Mouse (Mus musculus) kidney, embryonic 15.5 days (tissue): ENCODE results near the gene Spats2. TPM values are rescaled to one million over a fixed set of nuclear protein-coding genes. Genes with fewer than 3 reads are reported as not detected.
A peak's percentile ranks its signal among the peaks of the same experiment; 100 is the strongest.

Experiments
- ATAC-seq: fragments of 200-750 bp; cut with Nextera tagmentation; replicated peaks from 2 replicates; pipeline ENCODE4 v1.8.0; 2017; ENCODE audit warnings: moderate TSS enrichment; ENCODE audit not compliant: low FRiP score
- H3K27ac ChIP-seq: fragments of 300-500 bp; sonication (generic); 2 replicates; pipeline ENCODE4 v1.5.1; 2015; ENCODE audit warnings: mild to moderate bottlenecking, inconsistent platforms
- H3K27me3 ChIP-seq: fragments of 300-500 bp; sonication (generic); 2 replicates; pipeline ENCODE4 v1.6.1; 2015; ENCODE audit warnings: inconsistent platforms
- H3K36me3 ChIP-seq: fragments of 300-500 bp; sonication (generic); 2 replicates; pipeline ENCODE4 v1.6.1; 2015; ENCODE audit warnings: inconsistent platforms
- H3K4me1 ChIP-seq: fragments of 300-500 bp; sonication (generic); 2 replicates; pipeline ENCODE4 v1.6.1; 2015; ENCODE audit warnings: inconsistent platforms
- H3K4me2 ChIP-seq: fragments of 300-500 bp; sonication (generic); 2 replicates; pipeline ENCODE4 v1.6.1; 2015; ENCODE audit warnings: moderate library complexity, mild to moderate bottlenecking, inconsistent platforms
- H3K4me3 ChIP-seq: fragments of 300-500 bp; sonication (generic); replicated peaks from 2 replicates; pipeline ENCODE4 v1.5.1; 2015; ENCODE audit warnings: mild to moderate bottlenecking, inconsistent platforms
- H3K9ac ChIP-seq: fragments of 300-500 bp; sonication (generic); 2 replicates; pipeline ENCODE4 v1.6.1; 2015; ENCODE audit warnings: mild to moderate bottlenecking, inconsistent platforms
- H3K9me3 ChIP-seq: fragments of 300-500 bp; sonication (generic); replicated peaks from 2 replicates; pipeline ENCODE4 v1.6.1; 2016; ENCODE audit warnings: inconsistent platforms
- WGBS: fragments of 180-500 bp; shearing (Covaris S2); methylation state at CpG from one replicate; pipeline ENCODE4 v1.1.7; 2015; ENCODE audit warnings: mixed read lengths; 5-methylcytosine and 5-hydroxymethylcytosine counted together
- polyA plus RNA-seq: library from polyadenylated mRNA; unstranded; fragments of >200 nt; fragmentation: Nextera tagmentation; extraction: Ambion mirVana; gene quantifications from 2 replicates; pipeline ENCODE4 v1.2.1, GENCODE M21; 2015

The Spats2 gene
- polyA plus RNA-seq, 1 experiment from 2014 or later: 47.1 TPM

GRCm38 (mm10) chr15:99122642-99123041 lies 3.1 kb upstream of the Spats2 start:
- Histone ChIP-seq H3K9ac (no peak overlapping the region), H3K4me2 (no peak overlapping the region), H3K9me3 (no peaks in the 10 kb centered on the region), H3K27me3 (no peaks in the 10 kb centered on the region), H3K4me3 (no peak overlapping the region), H3K4me1 (peaks cover 12% of the 10 kb centered on the region), H3K36me3 (no peaks in the 10 kb centered on the region), H3K27ac (no peak overlapping the region)
- ATAC-seq: no peak
- 50% methylated on average over 2 of the region's 2 CpGs for WGBS

GRCm38 (mm10) chr15:99126081-99126815 lies 532 bp downstream of the Spats2 start:
- Histone ChIP-seq H3K9ac (peak overlapping the region; percentile 91), H3K27me3 (no peaks in the 10 kb centered on the region), H3K36me3 (no peaks in the 10 kb centered on the region), H3K9me3 (no peaks in the 10 kb centered on the region), H3K4me3 (peak overlapping the region; percentile 83), H3K4me2 (peak overlapping the region; percentile 80), H3K4me1 (peaks cover 27% of the 10 kb centered on the region), H3K27ac (peak overlapping the region; percentile 97)
- WGBS: under 1% methylated on average over 107 of the region's 115 CpGs
- ATAC-seq: peak; percentile 90

- no peaks in the 10 kb centered on the region for H3K27me3 ChIP-seq
- peak; percentile 23; the same call in 1 of the 2 replicates for ATAC-seq
- H3K4me1 ChIP-seq: peaks cover 27% of the 10 kb centered on the region
- H3K4me3 ChIP-seq: peak overlapping the region; percentile 83
- H3K4me2 ChIP-seq: peak overlapping the region; percentile 80
- H3K9me3 ChIP-seq: no peaks in the 10 kb centered on the region
- peak overlapping the region; percentile 97 for H3K27ac ChIP-seq
- under 1% methylated on average over 34 of the region's 35 CpGs for WGBS
- peak overlapping the region; percentile 91 for H3K9ac ChIP-seq
- no peaks in the 10 kb centered on the region for H3K36me3 ChIP-seq
Observed at GRCm38 (mm10) chr15:99126816-99127365, 1.2 kb downstream of the Spats2 start.

DNA sequence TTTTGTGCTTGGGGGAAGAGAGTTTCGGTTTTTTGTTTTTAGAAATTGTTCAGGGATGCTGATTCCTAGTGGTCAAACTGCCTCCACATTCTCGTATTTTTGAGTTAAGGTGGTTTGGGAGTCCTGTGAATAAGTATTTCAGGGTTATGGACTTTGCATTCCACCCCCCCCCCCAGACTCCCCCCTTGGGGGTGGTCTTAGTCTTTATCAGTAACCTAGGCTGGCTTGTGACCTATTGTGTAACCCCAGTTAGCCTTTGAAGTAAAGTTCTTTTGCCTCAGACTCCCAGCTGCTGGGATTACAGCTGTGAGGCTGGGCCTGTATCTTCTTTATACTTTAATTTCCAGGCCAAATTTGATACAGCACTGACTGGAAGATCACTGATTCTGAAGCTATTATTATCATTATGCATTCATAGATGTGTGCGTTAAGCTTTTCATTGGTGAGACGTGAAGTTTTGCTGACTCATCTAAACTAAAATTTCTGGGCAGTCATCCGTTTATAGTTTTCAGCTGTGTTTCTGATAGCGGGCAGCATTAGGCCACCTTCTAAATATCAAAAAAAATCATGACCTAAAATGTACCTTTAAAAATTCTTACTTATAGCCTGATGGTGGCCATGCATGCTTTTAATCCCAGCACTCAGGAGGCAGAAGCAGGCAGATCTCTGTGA lies 2.3 kb downstream of the Spats2 start:
- H3K4me2 ChIP-seq: peak overlapping the region; percentile 80
- no peak for ATAC-seq
- peak overlapping the region; percentile 91 for H3K9ac ChIP-seq
- 65% methylated on average over 6 of the region's 6 CpGs for WGBS
- H3K36me3 ChIP-seq: peaks cover 3% of the 10 kb centered on the region; the same call in 1 of the 2 replicates
- H3K4me3 ChIP-seq: peak overlapping the region; percentile 83
- no peak overlapping the region for H3K27ac ChIP-seq
- no peaks in the 10 kb centered on the region for H3K27me3 ChIP-seq
- H3K9me3 ChIP-seq: no peaks in the 10 kb centered on the region
- peaks cover 27% of the 10 kb centered on the region for H3K4me1 ChIP-seq

- no peak overlapping the region for H3K4me3 ChIP-seq
- peak overlapping the region; percentile 27; the same call in 1 of the 2 replicates for H3K4me2 ChIP-seq
- peak overlapping the region; percentile 31; the same call in 1 of the 2 replicates for H3K9ac ChIP-seq
- WGBS: 69% methylated on average over 11 of the region's 11 CpGs
- no peaks in the 10 kb centered on the region for H3K9me3 ChIP-seq
- H3K27me3 ChIP-seq: no peaks in the 10 kb centered on the region
- no peak for ATAC-seq
- peaks cover 3% of the 10 kb centered on the region; the same call in 1 of the 2 replicates for H3K36me3 ChIP-seq
- peaks cover 27% of the 10 kb centered on the region for H3K4me1 ChIP-seq
- H3K27ac ChIP-seq: peak overlapping the region; percentile 28
Observed at GRCm38 (mm10) chr15:99129441-99129840, 3.7 kb downstream of the Spats2 start.

DNA sequence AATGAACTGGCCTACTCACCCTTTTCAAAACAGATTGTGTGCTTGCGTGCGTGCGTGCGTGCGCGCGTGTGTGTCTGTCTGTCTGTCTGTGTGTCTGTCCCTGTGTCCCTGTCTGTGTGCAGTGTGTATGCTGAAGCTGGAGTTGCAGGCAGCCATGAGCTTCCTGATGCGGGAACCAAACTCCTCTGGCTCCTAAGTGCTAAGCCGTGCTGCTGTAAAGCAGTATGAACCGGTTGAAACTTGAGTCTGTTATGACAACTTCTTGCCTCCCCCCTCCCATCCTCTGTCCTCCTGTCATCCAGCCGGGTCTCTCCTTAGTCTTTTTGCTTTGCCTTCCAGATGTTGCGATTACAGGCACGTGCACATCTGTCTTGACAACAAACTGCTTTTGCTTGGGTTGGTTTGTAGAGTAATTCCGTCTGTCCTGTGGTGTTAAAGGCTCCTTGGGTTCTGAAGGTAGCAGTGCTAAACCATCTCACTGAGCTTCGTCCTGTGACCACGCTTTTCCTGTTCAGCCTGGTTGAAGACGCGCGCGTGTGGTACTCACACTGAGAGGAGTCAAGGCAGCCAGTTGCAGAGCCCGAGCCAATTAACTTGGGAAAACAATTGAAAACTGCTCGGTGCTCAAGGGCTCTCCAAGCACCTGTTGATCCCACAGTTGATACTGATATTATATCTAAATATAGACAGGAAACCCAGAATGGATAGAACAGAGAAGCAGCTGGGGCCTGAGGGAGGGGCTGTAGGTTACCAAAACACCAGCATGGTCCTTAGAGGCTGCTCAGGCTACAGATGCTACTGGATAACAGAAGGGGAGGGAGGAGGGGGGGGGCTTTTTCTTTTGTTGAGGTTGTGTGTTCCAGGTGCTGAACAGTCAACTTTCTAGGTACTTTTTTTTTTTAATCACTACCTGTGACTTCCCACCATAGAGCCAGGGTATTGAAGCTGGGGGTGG lies 4.5 kb downstream of the Spats2 start:
- Histone ChIP-seq H3K4me3 (0 out of 2 replicates have a peak overlapping the region, but pooled peaks have one; percentile 2), H3K4me1 (peaks cover 27% of the 10 kb centered on the region), H3K36me3 (peaks cover 3% of the 10 kb centered on the region; the same call in 1 of the 2 replicates), H3K4me2 (peak overlapping the region; percentile 27; the same call in 1 of the 2 replicates), H3K9me3 (no peaks in the 10 kb centered on the region), H3K27ac (peak overlapping the region; percentile 28), H3K27me3 (no peaks in the 10 kb centered on the region), H3K9ac (peak overlapping the region; percentile 31; the same call in 1 of the 2 replicates)
- WGBS: 43% methylated on average over 22 of the region's 22 CpGs
- no peak for ATAC-seq

GRCm38 (mm10) chr15:99138389-99138788 lies 12.7 kb downstream of the Spats2 start:
- no peak overlapping the region for H3K4me3 ChIP-seq
- no peak overlapping the region for H3K27ac ChIP-seq
- peaks cover 21% of the 10 kb centered on the region for H3K36me3 ChIP-seq
- no peak for ATAC-seq
- H3K9me3 ChIP-seq: no peaks in the 10 kb centered on the region
- H3K4me1 ChIP-seq: 0 out of 2 replicates have a peak, but pooled peaks cover 2% of the 10 kb centered on the region
- no peak overlapping the region for H3K9ac ChIP-seq
- WGBS: 88% methylated on average over 5 of the region's 5 CpGs
- no peaks in the 10 kb centered on the region for H3K27me3 ChIP-seq
- H3K4me2 ChIP-seq: no peak overlapping the region

- Histone ChIP-seq H3K4me2 (no peak overlapping the region), H3K27ac (no peak overlapping the region), H3K4me3 (no peak overlapping the region), H3K9ac (no peak overlapping the region), H3K4me1 (0 out of 2 replicates have a peak, but pooled peaks cover 2% of the 10 kb centered on the region), H3K36me3 (peaks cover 21% of the 10 kb centered on the region), H3K9me3 (no peaks in the 10 kb centered on the region), H3K27me3 (no peaks in the 10 kb centered on the region)
- WGBS: 64% methylated on average over 6 of the region's 6 CpGs
- ATAC-seq: no peak
Observed at GRCm38 (mm10) chr15:99139669-99140068, 14.0 kb downstream of the Spats2 start.

DNA sequence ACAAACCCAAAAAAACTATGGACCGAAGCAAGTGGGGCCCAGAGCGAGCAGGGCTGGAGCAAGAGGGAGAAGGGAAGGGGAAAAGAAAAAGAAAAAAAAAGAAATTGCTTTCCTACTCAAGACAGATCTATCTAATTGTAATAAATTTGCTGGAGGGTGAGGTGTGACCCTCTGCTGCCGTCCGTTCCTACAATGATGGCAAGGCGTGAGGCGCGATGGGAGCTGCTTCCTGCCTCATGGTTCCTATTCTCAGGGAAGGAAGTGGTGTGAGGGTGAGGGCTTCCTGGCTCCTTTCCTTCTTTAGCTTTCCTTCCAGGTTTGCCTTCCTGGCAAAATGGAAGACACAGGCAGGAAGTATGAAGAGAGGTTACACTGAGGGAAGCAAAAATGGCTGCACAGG lies 24.8 kb downstream of the Spats2 start:
- Histone ChIP-seq H3K4me3 (no peak overlapping the region), H3K27ac (no peak overlapping the region), H3K36me3 (peaks cover 73% of the 10 kb centered on the region), H3K27me3 (no peaks in the 10 kb centered on the region), H3K4me1 (no peaks in the 10 kb centered on the region), H3K9me3 (no peaks in the 10 kb centered on the region), H3K4me2 (no peak overlapping the region), H3K9ac (no peak overlapping the region)
- 84% methylated on average over 7 of the region's 7 CpGs for WGBS
- no peak for ATAC-seq

- Histone ChIP-seq H3K36me3 (peaks cover 64% of the 10 kb centered on the region), H3K4me2 (no peak overlapping the region), H3K27ac (no peak overlapping the region), H3K9me3 (no peaks in the 10 kb centered on the region), H3K4me1 (no peaks in the 10 kb centered on the region), H3K27me3 (no peaks in the 10 kb centered on the region), H3K4me3 (no peak overlapping the region), H3K9ac (no peak overlapping the region)
- WGBS: 70% methylated on average over 8 of the region's 8 CpGs
- ATAC-seq: no peak
Observed at GRCm38 (mm10) chr15:99151324-99151723, 25.6 kb downstream of the Spats2 start.

DNA sequence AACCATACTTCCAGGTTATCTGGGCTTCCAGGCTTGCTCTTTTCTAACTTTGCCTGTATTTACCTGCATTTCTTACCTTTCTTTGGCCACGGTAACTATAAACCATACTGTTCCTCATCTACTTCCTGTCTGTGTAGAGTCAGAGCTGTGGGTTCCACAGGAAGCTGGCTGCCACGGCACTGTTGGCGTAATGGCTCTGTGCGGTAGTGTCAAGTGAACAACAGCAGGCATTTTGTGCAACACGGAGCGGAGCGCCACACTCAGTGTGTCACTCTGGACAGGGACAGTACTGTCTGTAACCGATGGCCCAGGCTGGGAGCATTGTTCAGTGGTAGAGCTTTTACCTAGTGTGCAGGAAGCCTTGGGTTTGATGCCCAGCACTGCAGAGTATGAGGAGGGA lies 27.8 kb downstream of the Spats2 start:
- ATAC-seq: no peak
- WGBS: 92% methylated on average over 8 of the region's 8 CpGs
- Histone ChIP-seq H3K4me3 (no peak overlapping the region), H3K4me2 (no peak overlapping the region), H3K27ac (no peak overlapping the region), H3K9ac (no peak overlapping the region), H3K27me3 (no peaks in the 10 kb centered on the region), H3K36me3 (peaks cover 45% of the 10 kb centered on the region), H3K9me3 (no peaks in the 10 kb centered on the region), H3K4me1 (no peaks in the 10 kb centered on the region)
